Mouse (Mus musculus) v-Abl transformed pro-B cells (cell line): ENCODE results near the gene Krt23.

ENCODE experiments used
- in situ Hi-C, 2 experiments: fragments of 400-800 bp; cut with MboI; formaldehyde crosslinking; loops; one replicate each; pipeline ENCODE4 v1.15.1; 2025; ENCODE audit not compliant: unreplicated experiment in 2 of 2

Gene Krt23

DNA sequence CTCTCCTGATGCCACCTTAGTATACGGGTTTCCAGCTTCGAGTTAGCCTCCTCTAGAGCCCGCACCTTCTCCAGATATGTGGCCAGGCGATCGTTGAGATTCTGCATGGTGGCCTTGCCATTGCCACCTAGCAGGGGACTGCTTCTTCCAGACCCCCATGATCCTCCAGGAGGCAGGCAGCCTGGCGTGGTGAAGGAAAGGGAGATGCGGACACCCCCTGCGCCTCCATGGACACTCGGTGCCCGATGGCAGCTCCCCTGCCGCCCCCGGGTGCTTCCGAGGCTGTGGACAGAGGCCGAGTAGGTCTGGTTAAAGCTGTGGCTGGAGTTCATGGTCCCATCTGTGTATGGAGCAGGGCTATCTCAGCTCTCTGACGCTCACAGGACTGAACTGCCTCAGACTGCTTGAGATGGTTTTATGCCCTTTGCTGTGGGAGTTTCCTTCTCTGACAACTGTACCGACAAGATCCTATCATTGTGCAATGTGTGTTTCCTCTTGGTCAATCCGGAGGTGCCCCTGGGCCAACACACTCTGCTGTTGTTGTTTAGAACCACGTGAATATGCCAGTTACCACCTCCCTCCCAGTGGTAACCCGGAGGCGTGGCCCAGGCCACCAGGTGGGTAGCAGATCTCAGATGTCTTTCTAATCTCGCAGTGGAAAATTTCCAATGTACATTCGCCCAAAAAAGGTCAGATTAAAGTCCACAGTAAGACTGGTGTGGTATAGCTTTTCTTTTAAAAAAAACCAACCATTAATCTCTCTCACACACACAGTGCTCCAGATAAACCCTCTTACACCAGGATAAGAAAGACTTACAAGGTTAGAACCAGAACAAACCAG, at the start of gene Krt23:
TSS of gene Krt23 (minus strand) at position 405 of the 841 bp plus-strand sequence.
- in situ Hi-C loops = no loop called here

DNA sequence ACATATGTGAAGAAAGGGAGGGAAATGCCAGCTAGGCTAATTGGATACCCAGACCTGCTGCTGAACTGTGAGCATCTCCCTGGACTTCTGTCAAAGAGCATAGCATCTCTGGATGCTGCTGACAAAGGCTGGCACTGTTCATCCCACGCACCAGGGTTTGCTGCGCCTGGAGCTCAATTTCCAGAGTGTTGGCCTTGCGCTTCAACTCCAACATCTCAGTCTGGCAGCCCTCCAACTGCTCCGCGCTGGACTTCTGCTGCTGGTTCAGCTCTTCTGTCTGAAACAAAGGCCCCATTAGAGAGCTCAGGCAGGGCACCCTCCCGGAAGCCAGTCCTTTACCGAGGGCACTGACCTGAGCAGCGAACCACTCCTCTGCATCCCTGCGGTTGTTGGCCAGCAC, 46.8 kb upstream of the Krt23 start:
- in situ Hi-C loops = no loop called here

DNA sequence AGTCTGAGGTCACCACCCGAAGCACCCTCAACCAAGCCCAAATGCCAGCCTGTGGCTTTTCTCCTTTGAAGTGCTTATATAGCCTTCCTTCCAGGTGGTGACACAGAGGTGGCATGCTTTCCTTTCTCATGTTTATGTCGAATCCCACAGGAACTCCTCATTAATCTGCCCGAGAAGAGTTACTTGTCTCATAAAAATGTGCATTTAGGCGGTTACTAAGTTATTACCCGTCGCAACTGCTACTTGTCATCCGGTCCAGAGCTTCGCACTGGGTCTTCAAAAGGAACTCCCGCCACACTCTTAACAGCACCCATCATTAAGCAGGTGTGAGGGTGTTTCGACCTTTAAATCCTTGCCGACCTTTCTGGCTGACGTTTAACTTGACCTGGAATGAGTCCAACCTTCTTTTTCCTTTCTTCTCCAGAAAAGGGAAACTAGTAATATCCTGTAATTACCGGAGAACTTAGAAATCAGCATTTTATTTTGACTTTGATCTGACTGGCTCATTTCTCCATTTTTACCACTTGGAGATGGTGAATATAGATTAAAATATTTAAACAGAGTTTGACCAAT, 28.4 kb upstream of the Krt23 start, which contains the start of gene Krt39:
TSS of gene Krt39 (minus strand) at position 51 of the 573 bp plus-strand sequence.
- in situ Hi-C loops = no loop called here

DNA sequence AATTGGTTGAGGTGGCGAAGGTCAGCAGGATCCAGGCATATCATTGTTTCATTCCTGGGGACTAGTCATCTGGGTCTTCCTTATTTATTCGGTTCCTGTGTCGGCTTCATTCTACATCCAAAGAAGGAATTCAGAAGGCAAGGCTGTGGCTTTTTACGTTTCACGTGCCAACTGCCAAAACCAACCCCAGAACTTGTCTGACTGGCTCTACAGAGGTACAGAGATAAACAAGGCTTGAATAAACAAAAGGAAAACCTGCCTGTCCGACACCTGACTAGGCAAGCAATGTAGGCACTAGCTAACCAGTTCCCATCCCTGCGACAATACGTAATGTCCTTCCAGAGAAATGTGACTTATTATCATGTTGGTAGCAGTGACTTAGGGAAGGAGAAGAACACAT, 21.2 kb upstream of the Krt23 start:
- in situ Hi-C loops = no loop called here

DNA sequence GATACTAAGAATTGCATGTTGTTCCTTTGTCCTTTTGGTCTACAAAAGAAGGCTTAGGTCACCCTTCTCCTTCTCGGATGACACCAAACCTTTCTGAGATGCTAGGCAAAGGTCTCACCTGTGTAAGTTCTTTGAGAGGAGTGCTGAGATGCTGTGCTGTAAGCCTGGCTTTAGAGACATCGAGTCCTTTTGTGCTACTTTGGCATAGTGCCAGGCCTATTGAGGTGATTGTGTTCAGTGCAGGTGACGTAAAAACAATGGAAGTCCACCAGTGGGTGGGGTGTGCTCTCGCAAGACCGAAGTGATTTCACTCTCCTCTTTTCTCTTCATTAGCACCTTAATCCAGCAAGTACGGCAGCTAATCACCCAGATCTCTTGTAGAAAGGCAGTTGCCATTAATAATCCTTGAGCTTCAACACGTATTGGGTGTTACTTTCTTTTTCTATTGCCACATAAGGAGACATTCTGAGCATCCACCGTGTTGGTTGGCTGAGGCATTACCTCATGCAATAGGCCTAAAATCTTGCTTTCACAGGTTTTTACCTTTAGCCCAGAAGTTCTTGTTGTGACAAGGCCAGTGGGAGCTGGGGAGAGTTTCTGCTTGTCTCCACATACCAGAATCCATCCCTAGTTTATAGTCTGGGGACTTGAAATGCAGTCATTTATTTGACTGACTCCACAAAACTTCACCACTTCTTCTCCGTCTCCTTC, 7.3 kb upstream of the Krt23 start:
- in situ Hi-C loops = no loop called here

DNA sequence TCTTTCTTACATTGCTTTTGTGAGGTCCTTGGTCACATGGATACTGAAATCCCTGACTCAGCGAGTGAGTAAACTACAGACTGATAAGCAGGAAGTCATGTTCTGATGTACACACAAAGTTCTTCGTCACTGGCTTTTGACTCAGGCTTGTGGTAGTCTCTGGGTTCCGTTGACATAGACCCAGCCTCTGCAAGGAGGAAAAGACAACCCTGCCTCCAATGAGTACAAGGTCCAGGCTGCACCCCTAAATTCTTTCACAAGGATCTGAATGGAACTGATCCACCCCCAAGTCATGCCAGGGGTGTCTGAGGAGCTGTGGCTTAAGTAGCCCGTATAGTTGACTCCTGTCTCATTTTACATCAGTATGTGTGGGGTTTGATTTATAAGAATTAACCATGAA, 3.5 kb upstream of the Krt23 start:
- in situ Hi-C loops = no loop called here

DNA sequence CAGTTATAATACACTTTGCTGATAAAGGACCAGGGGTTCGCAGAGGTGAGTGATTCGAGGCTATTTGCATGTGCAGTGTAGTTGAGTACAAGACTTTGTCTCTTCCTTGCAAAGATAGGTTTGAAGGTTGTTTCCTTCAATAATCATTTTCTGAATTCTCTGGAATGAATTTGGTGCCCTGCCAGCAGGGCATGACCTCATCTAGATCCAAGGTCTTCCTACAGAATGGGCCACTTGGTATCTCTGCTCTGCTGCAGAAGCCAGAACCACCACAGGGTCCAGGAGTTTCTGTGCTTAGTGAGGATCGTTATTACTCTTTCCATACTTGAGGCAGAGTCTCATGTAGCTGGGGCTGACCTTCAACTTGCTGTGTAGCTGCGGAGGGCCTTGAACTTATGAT, 1.8 kb upstream of the Krt23 start:
- in situ Hi-C loops = no loop called here

DNA sequence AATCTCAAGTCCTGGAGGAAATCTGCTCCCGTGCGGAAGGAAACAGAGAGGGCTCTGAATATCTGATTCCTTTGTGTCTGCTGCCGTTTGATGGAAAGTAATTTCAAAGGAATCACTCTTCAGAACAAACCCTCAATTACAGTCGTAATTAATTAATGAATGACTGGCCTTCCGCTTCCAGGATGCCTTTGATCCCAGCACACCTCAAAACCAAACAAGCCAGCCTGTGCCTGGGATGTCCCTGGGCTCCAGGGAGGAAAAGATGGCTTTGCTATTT, 575 bp upstream of the Krt23 start:
- in situ Hi-C loops = no loop called here

DNA sequence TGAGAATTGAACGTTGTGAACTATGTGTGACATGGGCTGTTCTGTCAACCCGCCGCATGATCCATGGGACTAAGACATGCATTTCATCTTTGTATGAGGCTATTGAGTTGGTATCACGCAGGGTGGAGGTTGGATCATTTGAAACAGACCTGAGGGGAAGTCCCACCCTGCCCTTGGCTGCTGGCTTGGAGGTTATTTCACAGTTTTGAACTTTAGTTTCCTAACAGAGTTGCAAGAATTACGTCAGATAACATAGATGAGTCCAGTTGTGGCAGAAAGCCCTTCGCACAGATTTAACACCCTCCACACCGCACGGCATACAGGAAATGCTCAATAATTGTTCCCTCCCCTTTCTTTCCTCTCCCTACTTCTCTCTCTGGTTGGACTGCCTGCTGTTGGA, 1.9 kb downstream of the Krt23 start:
- in situ Hi-C loops = no loop called here

DNA sequence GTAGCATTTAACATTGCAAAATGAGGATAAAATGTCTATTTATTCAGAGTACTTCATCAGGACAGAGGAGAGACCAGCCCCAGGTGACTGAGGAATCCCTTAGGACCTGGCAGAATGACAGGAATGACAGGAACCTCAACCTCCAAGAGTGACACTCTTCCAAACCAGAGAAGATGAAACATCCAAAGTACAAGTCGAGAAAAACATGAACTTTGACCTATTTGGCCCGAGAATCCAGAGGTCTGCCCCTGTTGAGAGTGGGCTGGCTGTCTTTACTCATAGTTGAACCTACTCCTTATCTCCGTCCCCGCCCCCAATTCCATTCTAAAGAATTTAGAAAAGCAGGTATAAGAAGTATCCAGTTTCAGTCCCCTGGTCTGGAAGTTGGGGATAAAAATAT, 2.3 kb downstream of the Krt23 start:
- in situ Hi-C loops = no loop called here

DNA sequence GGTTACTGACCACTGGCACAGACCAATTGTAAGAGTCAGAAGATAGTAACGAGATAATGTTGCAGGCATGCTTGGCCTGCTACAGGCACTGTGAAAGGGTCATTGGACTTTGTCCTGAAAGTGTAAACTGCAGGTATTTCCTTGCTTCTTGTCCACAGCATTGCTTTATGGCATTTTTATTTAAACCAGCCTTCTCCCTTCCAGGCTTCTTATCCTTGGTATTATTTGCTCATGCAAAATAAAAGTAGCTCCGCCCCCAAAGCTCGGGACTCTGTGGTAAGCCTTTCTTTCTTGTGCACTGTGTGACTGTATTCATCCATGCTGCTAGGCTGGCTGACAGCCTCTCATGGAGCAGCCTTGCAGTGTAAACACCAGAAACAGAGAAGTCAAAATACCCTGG, 3.7 kb downstream of the Krt23 start:
- in situ Hi-C loops = no loop called here

DNA sequence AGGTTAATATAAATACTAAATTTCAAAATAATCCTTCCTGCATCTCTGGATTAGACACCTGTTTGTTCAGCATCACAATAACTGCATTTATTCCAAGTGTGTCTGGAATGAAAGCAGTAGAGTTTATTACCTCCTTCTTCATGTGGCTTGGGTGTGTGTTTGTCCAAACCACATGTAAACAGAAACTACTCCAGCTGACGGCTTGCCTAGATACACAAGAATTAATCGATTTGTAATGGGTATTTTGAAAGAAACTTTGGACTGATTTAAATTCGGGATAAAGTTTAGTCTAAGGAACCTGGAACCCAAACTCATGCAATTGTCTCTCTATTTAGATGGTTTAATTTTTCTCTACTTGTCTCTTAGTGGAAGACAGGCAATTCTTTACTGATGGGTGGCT, 18.0 kb downstream of the Krt23 start:
- in situ Hi-C loops = no loop called here

DNA sequence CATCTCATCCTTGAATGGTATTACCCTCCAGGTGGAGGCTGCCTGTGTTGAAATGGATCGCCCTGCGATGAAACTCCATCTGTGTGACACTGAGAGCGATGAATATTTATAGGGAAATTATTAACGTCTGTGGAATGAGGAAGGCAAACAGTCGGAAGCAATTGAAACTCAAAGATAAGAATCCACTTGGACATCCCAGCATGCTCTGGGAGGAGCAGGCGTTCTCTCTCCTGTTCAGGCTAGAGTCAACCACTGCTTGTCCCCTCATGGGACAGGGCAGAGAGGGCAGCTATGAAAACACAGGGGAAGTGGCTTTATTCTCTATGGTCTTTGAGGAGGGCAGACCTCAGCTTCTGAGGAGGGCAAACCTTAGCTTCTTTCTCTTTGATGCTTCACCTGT, 19.5 kb downstream of the Krt23 start:
- in situ Hi-C loops = no loop called here

DNA sequence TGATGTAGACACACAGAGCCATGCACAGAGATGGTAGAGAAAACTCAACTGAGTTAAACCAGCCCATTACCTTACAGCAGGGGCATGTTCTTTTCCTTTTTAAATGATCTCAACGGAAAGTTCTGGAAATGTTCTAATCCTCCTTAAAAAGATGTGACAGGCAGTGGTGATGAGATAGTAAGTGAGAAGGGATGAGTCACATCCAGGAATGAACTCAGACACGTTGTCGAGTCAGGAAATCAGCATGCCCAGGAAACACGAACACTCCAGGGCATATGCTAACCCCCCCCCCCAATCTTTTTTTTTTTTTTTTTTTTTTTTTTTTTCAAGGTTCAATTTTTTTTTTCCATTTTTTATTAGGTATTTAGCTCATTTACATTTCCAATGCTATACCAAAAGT, 20.5 kb downstream of the Krt23 start:
- in situ Hi-C loops = no loop called here

DNA sequence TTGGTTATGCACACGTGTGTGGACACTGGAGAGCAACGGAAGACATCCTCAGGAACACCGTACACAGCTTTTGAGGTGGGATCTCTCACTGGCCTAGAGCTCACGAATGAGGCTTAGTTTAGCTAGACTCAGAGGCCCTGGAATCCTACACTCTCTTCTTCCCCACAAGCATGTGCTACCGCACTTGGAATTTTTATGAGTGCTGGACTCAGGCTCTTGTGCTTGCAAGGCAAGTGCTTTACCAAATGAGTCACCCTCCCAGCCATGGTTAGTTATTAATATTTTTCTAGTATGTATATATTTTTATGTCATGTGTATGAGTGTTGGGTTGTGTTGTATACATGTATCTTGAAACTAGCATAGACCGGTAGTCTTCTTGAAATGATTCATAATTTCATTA, 21.0 kb downstream of the Krt23 start:
- in situ Hi-C loops = no loop called here

DNA sequence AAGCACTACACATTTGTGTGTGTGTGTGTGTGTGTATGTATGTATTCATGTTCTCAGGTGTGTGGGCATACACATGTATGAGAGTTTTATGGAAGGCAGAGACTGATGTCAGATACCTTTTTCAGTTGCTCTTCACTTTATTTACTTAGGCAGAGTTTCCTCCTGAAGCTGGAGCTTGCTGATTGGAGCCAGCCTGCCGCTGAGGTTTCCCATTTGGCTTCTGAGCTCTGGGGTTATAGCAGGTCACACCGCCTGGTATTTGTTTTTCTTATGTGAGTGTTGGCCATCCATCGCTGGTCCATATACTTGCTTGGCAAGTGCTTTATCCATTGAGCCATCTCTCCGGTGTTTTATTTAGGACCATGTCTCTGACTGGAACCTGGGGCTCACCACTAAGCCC, 23.7 kb downstream of the Krt23 start:
- in situ Hi-C loops = loop anchor here (5.0 to 10.0 kb wide), 2 partner anchors 494 to 818 kb away; no protein-coding TSS in a partner anchor

DNA sequence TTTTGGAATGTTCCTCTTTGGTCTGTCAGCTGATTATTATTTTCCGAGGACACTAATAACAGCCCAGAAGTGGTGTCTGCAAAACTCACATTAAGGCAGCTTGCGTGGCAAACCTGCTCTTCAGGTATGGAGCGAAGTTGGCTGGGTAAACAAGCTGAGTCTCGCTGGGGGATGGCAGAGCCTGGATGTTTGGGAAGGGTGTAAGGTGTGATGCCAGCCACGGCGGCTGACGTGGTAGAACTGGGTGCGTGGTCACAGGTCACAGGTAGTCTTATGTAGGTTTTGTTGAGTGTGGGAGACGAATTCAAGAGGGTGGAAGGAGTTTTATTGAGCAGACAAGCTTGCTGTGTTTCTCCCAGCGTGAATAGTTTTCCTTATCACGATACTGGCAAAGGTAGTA, 24.4 kb downstream of the Krt23 start:
- in situ Hi-C loops = loop anchor here (5.0 to 10.0 kb wide), 2 partner anchors 494 to 819 kb away; no protein-coding TSS in a partner anchor

DNA sequence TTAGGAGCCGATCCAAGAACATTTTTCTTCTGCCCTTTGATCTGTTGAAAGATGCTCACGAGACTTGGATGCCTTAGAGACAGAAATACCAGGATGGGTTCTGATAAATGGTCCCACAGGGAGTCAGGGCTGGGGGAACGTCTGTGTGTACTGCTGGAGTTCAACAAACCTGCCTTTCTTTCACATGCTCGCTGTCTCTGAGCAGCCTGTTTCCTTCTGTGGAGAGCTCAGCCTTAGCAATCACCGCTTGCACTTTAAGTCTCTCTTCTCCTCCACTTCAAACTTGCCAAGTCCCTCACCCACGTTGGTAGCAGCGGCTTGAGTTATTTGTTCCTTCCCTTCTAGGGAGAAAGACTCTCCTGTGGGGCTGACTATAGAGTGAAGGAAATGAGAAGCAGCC, 26.6 kb downstream of the Krt23 start:
- in situ Hi-C loops = loop anchor here (5.0 to 10.0 kb wide), 2 partner anchors 492 to 821 kb away; no protein-coding TSS in a partner anchor

DNA sequence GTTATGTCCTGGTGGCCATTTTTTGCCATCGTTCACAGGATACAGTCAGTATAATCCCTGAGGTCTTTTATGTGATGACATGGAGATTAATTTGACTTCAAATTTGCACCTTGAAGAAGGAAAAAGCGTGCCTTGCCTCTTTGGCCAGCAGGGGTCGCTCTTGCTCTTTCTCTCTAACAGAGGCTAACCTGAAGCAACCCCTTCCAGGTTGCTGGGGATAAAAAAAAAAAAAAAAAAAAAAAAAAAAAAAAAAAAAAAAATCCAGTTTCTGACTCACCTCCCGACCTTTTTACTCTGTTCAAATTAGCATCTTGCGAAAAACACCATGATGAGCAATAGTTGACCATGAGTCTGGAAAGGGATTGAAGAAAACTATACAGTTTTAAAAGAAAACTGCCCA, 28.1 kb downstream of the Krt23 start:
- in situ Hi-C loops = loop anchor here (5.0 to 10.0 kb wide), 4 partner anchors 83 to 832 kb away; no protein-coding TSS in a partner anchor

DNA sequence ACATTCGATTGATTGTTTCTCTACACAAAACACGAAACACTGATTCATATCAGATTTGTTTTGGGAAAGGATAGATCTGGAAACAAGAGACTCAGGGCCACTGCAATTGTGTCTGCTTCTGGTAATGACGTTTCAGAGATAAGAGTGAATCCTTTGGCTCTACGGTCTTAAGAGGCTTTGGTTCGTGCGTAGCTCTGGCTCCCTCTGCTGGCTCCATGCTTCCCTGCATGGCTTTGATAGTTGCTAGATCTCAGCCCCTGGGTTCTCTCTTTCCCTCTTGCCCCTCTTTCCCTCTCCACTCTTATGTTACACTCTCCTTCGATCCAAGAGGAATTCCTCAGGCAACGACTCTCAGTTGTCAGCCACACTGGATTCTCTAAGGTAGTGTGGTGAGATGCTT, 29.8 kb downstream of the Krt23 start:
- in situ Hi-C loops = loop anchor here in 1 of 2 experiments (5.0 to 10.0 kb wide), 3 partner anchors 81 to 834 kb away; no protein-coding TSS in a partner anchor

DNA sequence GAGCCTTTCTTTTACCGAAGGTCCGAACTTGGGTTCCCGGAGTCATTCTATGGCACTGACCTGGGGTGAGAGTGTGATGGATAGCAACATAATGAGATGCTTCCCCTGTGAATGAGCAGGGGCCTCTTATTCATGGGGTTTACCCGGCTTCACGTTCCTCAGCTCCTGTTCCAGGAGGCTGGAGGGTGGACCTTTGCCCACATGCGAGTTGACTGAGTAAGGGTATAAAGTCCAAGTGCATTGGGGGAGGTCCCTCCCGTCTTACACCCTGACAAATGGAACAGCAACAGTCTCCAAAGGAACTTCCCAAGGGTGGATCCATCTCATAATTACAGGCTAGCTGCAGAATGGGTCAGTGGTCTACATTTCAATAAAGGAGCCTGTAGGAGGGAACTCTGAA, 31.2 kb downstream of the Krt23 start:
- in situ Hi-C loops = loop anchor here in 1 of 2 experiments (5.0 to 10.0 kb wide), 3 partner anchors 79 to 836 kb away; no protein-coding TSS in a partner anchor
